Comparison of ENCODE assay signal across 10 mouse cellular contexts in genomic region chr14:34499664-34500063, GRCm38 (mm10). TPM values are rescaled to one million over a fixed set of nuclear protein-coding genes. Genes with fewer than 3 reads are reported as not detected.
DNase-seq lines count a peak whose midpoint lies in the region; ATAC-seq and TF ChIP-seq lines count a peak whose summit lies in the region.
"Had no signal": no experiment of that assay in that cellular context is flagged by ENCODE, and none has a peak within 500 bp of the region (broad histone marks: within the 10 kb centered on the region; RNA-seq: fewer than 3 reads in every experiment).

No protein-coding gene starts in this region.

- TF ChIP-seq CTCF in forebrain, postnatal 0 days (IDR thresholded peaks at IDR 0.05; ENCODE audit: low read depth): no peak

- peak overlapping the region; percentile 82 for H3K4me2 ChIP-seq in forebrain, postnatal 0 days (ENCODE audit: low read depth)
- H3K4me2 ChIP-seq in limb, embryonic 15.5 days: peak overlapping the region; percentile 43; the same call in 1 of the 2 replicates
- H3K4me2 ChIP-seq: liver, embryonic 15.5 days had no signal

- DNase-seq in heart, embryonic 10.5 days (ENCODE audit: low spot score): no peak
- no peak for DNase-seq in heart, adult 8-10 months (ENCODE audit: low spot score)
- peak; percentile 35 for DNase-seq in adipocyte (ENCODE audit: low spot score)
- no peak for DNase-seq in forebrain, postnatal 0 days
- DNase-seq in urinary bladder, postnatal 10 days (ENCODE audit: low spot score): no peak
- DNase-seq in c-Kit-positive CD71-positive TER-119-positive erythroid progenitor cells, embryonic 14.5 days (ENCODE audit: low spot score): no peak
- DNase-seq in thymus, postnatal 4 days: no peak

- no peak overlapping the region for H3K9ac ChIP-seq in forebrain, postnatal 0 days
- H3K9ac ChIP-seq in limb, embryonic 15.5 days: no peak overlapping the region
- H3K9ac ChIP-seq: liver, embryonic 15.5 days had no signal

- WGBS in heart, embryonic 10.5 days: 62% methylated on average over 4 of the region's 4 CpGs
- WGBS in forebrain, postnatal 0 days: 59% methylated on average over 4 of the region's 4 CpGs
- 53% methylated on average over 4 of the region's 4 CpGs for WGBS in limb, embryonic 15.5 days

- H3K9me3 ChIP-seq in heart, embryonic 10.5 days: no peaks in the 10 kb centered on the region
- H3K9me3 ChIP-seq in forebrain, postnatal 0 days (ENCODE audit: low read length): no peaks in the 10 kb centered on the region
- no peaks in the 10 kb centered on the region for H3K9me3 ChIP-seq in limb, embryonic 15.5 days
- H3K9me3 ChIP-seq: liver, embryonic 15.5 days had no signal

- H3K27me3 ChIP-seq in heart, embryonic 10.5 days (ENCODE audit: insufficient read depth, poor library complexity, severe bottlenecking): no peaks in the 10 kb centered on the region
- no peaks in the 10 kb centered on the region for H3K27me3 ChIP-seq in forebrain, postnatal 0 days (ENCODE audit: insufficient read depth, low read length)
- H3K27me3 ChIP-seq in limb, embryonic 15.5 days: no peaks in the 10 kb centered on the region

- 0 out of 2 replicates have a peak overlapping the region, but pooled peaks have one; percentile 6 for H3K27ac ChIP-seq in heart, embryonic 10.5 days
- no peak overlapping the region for H3K27ac ChIP-seq in forebrain, postnatal 0 days (ENCODE audit: low read depth, low read length)
- H3K27ac ChIP-seq in limb, embryonic 15.5 days: no peak overlapping the region
- H3K27ac ChIP-seq: liver, embryonic 15.5 days had no signal

- no peak for ATAC-seq in forebrain, postnatal 0 days
- ATAC-seq in limb, embryonic 15.5 days (ENCODE audit: insufficient number of reproducible peaks, low FRiP score, low TSS enrichment, low read depth): no peak

- no peaks in the 10 kb centered on the region for H3K36me3 ChIP-seq in heart, embryonic 10.5 days
- H3K36me3 ChIP-seq in forebrain, postnatal 0 days (ENCODE audit: insufficient read depth): no peaks in the 10 kb centered on the region
- H3K36me3 ChIP-seq in limb, embryonic 15.5 days: no peaks in the 10 kb centered on the region
- H3K36me3 ChIP-seq: liver, embryonic 15.5 days had no signal

- peaks cover 55% of the 10 kb centered on the region for H3K4me1 ChIP-seq in heart, embryonic 10.5 days
- H3K4me1 ChIP-seq in forebrain, postnatal 0 days (ENCODE audit: insufficient read depth): peaks cover 26% of the 10 kb centered on the region; the same call in 1 of the 2 replicates
- peaks cover 38% of the 10 kb centered on the region for H3K4me1 ChIP-seq in limb, embryonic 15.5 days

- H3K4me3 ChIP-seq in heart, embryonic 10.5 days: peak overlapping the region; percentile 96; the same call in 1 of the 2 replicates
- no peak overlapping the region for H3K4me3 ChIP-seq in forebrain, postnatal 0 days (ENCODE audit: low read depth, low read length)
- H3K4me3 ChIP-seq in limb, embryonic 15.5 days: no peak overlapping the region
- H3K4me3 ChIP-seq: liver, embryonic 15.5 days had no signal

RNA-seq across cellular contexts. Expression of gene Bmpr1a, which starts 3.5 kb away (rescaled TPM):
- 48.0 and 48.9 TPM in 2 replicates for polyA plus RNA-seq in heart, embryonic 10.5 days (2016; fragmentation: Nextera tagmentation; extraction: Ambion mirVana)
- 10 to 100 TPM; 55.7 to 68.2 (median 59.4) TPM for total RNA-seq in heart, adult 8-10 months (2022)
- 52.2 and 54.8 TPM in 2 replicates for total RNA-seq in forebrain, postnatal 0 days (2014; rRNA removed)
- polyA plus RNA-seq in forebrain, postnatal 0 days (2015; fragmentation: Nextera tagmentation; extraction: Ambion mirVana): 12.7 and 15.9 TPM in 2 replicates
- 44.1 and 54.8 TPM in 2 replicates for polyA plus RNA-seq in limb, embryonic 15.5 days (2015; fragmentation: Nextera tagmentation; extraction: Ambion mirVana)

RNA-seq across cellular contexts. Expression of gene 9230112D13Rik, which starts 22.9 kb away (rescaled TPM):
- polyA plus RNA-seq in heart, embryonic 10.5 days (2016; fragmentation: Nextera tagmentation; extraction: Ambion mirVana): not detected in 2 replicates
- not detected for total RNA-seq in heart, adult 8-10 months (2022)
- not detected in 2 replicates for total RNA-seq in forebrain, postnatal 0 days (2014; rRNA removed)
- polyA plus RNA-seq in forebrain, postnatal 0 days (2015; fragmentation: Nextera tagmentation; extraction: Ambion mirVana): not detected in 2 replicates
- not detected in 2 replicates for polyA plus RNA-seq in limb, embryonic 15.5 days (2015; fragmentation: Nextera tagmentation; extraction: Ambion mirVana)
- total RNA-seq: neutrophil, adult 5-6 weeks had no signal
- polyA plus RNA-seq: liver, embryonic 15.5 days had no signal
